In genomic region chr16:18353106-18353505, GRCm38 (mm10) we compare ENCODE assay signal across 11 mouse cellular contexts. TPM values are rescaled to one million over a fixed set of nuclear protein-coding genes. Genes with fewer than 3 reads are reported as not detected.
DNase-seq lines count a peak whose midpoint lies in the region; ATAC-seq and TF ChIP-seq lines count a peak whose summit lies in the region.
"Had no signal": no experiment of that assay in that cellular context is flagged by ENCODE, and none has a peak within 500 bp of the region (broad histone marks: within the 10 kb centered on the region; RNA-seq: fewer than 3 reads in every experiment).

No protein-coding gene starts in this region.

- H3K36me3 ChIP-seq in liver, embryonic 14.5 days (replicated peaks; ENCODE audit: control insufficient read depth, insufficient read depth, low read depth): no peaks in the 10 kb centered on the region
- no peaks in the 10 kb centered on the region for H3K36me3 ChIP-seq in forebrain, postnatal 0 days (ENCODE audit: insufficient read depth)

- H3K4me2 ChIP-seq in liver, embryonic 14.5 days (ENCODE audit: low read depth): no peak overlapping the region
- no peak overlapping the region for H3K4me2 ChIP-seq in forebrain, postnatal 0 days (ENCODE audit: low read depth)

- peak; percentile 83 for TF ChIP-seq EP300 in liver, embryonic 14.5 days (IDR thresholded peaks at IDR 0.05; ENCODE audit: low read depth)

- ATAC-seq in liver, embryonic 14.5 days (ENCODE audit: insufficient read depth): peak; percentile 93
- ATAC-seq in forebrain, postnatal 0 days: no peak

- DNase-seq in layer of hippocampus, adult 2 months (ENCODE audit: low spot score in 2 of 2): no peak
- DNase-seq in layer of hippocampus, postnatal 14 days (ENCODE audit: low spot score in 2 of 2): no peak
- DNase-seq in c-Kit-positive CD71-positive TER-119-negative erythroid progenitor cells, embryonic 14.5 days (ENCODE audit: low read depth): peak; percentile 73
- peak; percentile 71 to 75 (median 73) for DNase-seq in liver, embryonic 14.5 days (ENCODE audit: low read depth in 3 of 3, low spot score in 3 of 3)
- DNase-seq in spleen, postnatal 36 days (ENCODE audit: low spot score in 2 of 2): peak; percentile 42 to 60
- DNase-seq in kidney, postnatal 36 days: no peak
- DNase-seq in gastrocnemius, postnatal 10 days: no peak
- DNase-seq in forebrain, postnatal 0 days: no peak
- DNase-seq: adrenal gland, adult 8-10 months had no signal

- H3K9me3 ChIP-seq in liver, embryonic 14.5 days (ENCODE audit: control insufficient read depth, low read length): no peaks in the 10 kb centered on the region
- H3K9me3 ChIP-seq in forebrain, postnatal 0 days (ENCODE audit: low read length): no peaks in the 10 kb centered on the region
- H3K9me3 ChIP-seq: hindbrain, embryonic 10.5 days had no signal

- WGBS in liver, embryonic 14.5 days (ENCODE audit: insufficient replicate concordance): 21% methylated on average over 1 of the region's 1 CpGs
- WGBS in forebrain, postnatal 0 days: 75% methylated on average over 1 of the region's 1 CpGs

- H3K9ac ChIP-seq in liver, embryonic 14.5 days (replicated peaks): peak overlapping the region; percentile 27; the same call in 1 of the 2 replicates
- H3K9ac ChIP-seq in forebrain, postnatal 0 days: no peak overlapping the region

- no peak overlapping the region for H3K4me3 ChIP-seq in layer of hippocampus, adult 2 months
- H3K4me3 ChIP-seq in liver, embryonic 14.5 days (ENCODE audit: insufficient read depth in 1 of 2, low read depth in 2 of 2, low read length in 2 of 2): no peak overlapping the region
- H3K4me3 ChIP-seq in forebrain, postnatal 0 days (ENCODE audit: low read depth, low read length): no peak overlapping the region
- H3K4me3 ChIP-seq: hindbrain, embryonic 10.5 days had no signal

- peak; percentile 51 for TF ChIP-seq CTCF in layer of hippocampus, adult 2 months (conservative IDR thresholded peaks at IDR 0.05)
- TF ChIP-seq CTCF in liver, embryonic 14.5 days (IDR thresholded peaks at IDR 0.05; ENCODE audit: low read depth): peak; percentile 80
- TF ChIP-seq CTCF in forebrain, postnatal 0 days (IDR thresholded peaks at IDR 0.05; ENCODE audit: low read depth): no peak

- H3K4me1 ChIP-seq in liver, embryonic 14.5 days (replicated peaks; ENCODE audit: control insufficient read depth in 2 of 2, insufficient read depth in 2 of 2, low read length in 1 of 2): peaks cover 17 to 25% of the 10 kb centered on the region in 2 experiments
- H3K4me1 ChIP-seq in forebrain, postnatal 0 days (ENCODE audit: insufficient read depth): peaks cover 4% of the 10 kb centered on the region; the same call in 1 of the 2 replicates

- no peak overlapping the region for H3K27ac ChIP-seq in layer of hippocampus, adult 2 months
- H3K27ac ChIP-seq in liver, embryonic 14.5 days: peak overlapping the region; percentile 57
- no peak overlapping the region for H3K27ac ChIP-seq in forebrain, postnatal 0 days (ENCODE audit: low read depth, low read length)
- H3K27ac ChIP-seq: hindbrain, embryonic 10.5 days; kidney, postnatal 0 days had no signal

- peaks cover 29% of the 10 kb centered on the region for H3K27me3 ChIP-seq in liver, embryonic 14.5 days (ENCODE audit: control insufficient read depth, insufficient read depth, low read length)
- H3K27me3 ChIP-seq in forebrain, postnatal 0 days (ENCODE audit: insufficient read depth, low read length): no peaks in the 10 kb centered on the region

RNA-seq across cellular contexts. Expression of gene Arvcf, which starts 5.1 kb away (rescaled TPM):
- 10 to 100 TPM; 40.4 to 41.4 TPM for total RNA-seq in layer of hippocampus, adult 2 months (2021)
- 10 to 100 TPM; 43.3 to 46.4 TPM for total RNA-seq in layer of hippocampus, postnatal 14 days (2021)
- polyA plus RNA-seq in liver, embryonic 14.5 days (2012; rRNA removed): 6.0 and 6.4 TPM in 2 replicates
- 4.7 and 7.4 TPM in 2 replicates for polyA plus RNA-seq in liver, embryonic 14.5 days (2014; fragmentation: Nextera tagmentation; extraction: Ambion mirVana)
- 10 to 100 TPM; 16.4 to 27.9 TPM for total RNA-seq in gastrocnemius, postnatal 10 days (2021)
- total RNA-seq in forebrain, postnatal 0 days (2014; rRNA removed): 103 and 120 TPM in 2 replicates
- 31.2 and 42.8 TPM in 2 replicates for polyA plus RNA-seq in forebrain, postnatal 0 days (2015; fragmentation: Nextera tagmentation; extraction: Ambion mirVana)

RNA-seq across cellular contexts. Expression of gene Tango2, which starts 5.2 kb away (rescaled TPM):
- total RNA-seq in layer of hippocampus, adult 2 months (2021): 100 to 1,000 TPM; 128 to 130 TPM
- total RNA-seq in layer of hippocampus, postnatal 14 days (2021): 100 to 1,000 TPM; 106 to 114 TPM
- polyA plus RNA-seq in liver, embryonic 14.5 days (2012; rRNA removed): 44.3 and 44.5 TPM in 2 replicates
- 58.8 and 70.3 TPM in 2 replicates for polyA plus RNA-seq in liver, embryonic 14.5 days (2014; fragmentation: Nextera tagmentation; extraction: Ambion mirVana)
- 10 to 100 TPM; 11.9 to 12.6 TPM for total RNA-seq in gastrocnemius, postnatal 10 days (2021)
- 25.5 and 43.0 TPM in 2 replicates for total RNA-seq in forebrain, postnatal 0 days (2014; rRNA removed)
- 69.9 and 75.9 TPM in 2 replicates for polyA plus RNA-seq in forebrain, postnatal 0 days (2015; fragmentation: Nextera tagmentation; extraction: Ambion mirVana)

Comparison
In these comparisons a context has a peak if more than half of its experiments do, and no peak if none do; other contexts are left out.
1. DNase-seq: peak in c-Kit-positive CD71-positive TER-119-negative erythroid progenitor cells, embryonic 14.5 days (single experiment), liver, embryonic 14.5 days (3 of 3) and spleen, postnatal 36 days (2 of 2); none in layer of hippocampus, adult 2 months (0 of 2), layer of hippocampus, postnatal 14 days (0 of 2), kidney, postnatal 36 days (0 of 2), gastrocnemius, postnatal 10 days (single experiment) and forebrain, postnatal 0 days (single experiment).